Mouse (Mus musculus) heart, embryonic 14.5 days (tissue): ENCODE results near the gene Fam221a. TPM values are rescaled to one million over a fixed set of nuclear protein-coding genes. Genes with fewer than 3 reads are reported as not detected.

ENCODE experiments used
- ATAC-seq: fragments of 200-750 bp; cut with Nextera tagmentation; 2 replicates; pipeline ENCODE4 v1.8.0; 2017; ENCODE audit warnings: low read depth, moderate TSS enrichment; ENCODE audit not compliant: insufficient number of reproducible peaks, insufficient read depth, low FRiP score
- H3K27ac ChIP-seq, 2 experiments: fragments of 200-500 bp in 1 of 2; fragments of 300-500 bp in 1 of 2; sonication (generic) in 1 of 2; replicated peaks in 1 of 2; 2 replicates each; pipeline ENCODE4 v1.5.1; 2012 to 2014; ENCODE audit warnings: low read depth in 2 of 2, low read length in 2 of 2, control low read depth in 1 of 2, mild to moderate bottlenecking in 1 of 2, mixed read lengths in 1 of 2; ENCODE audit not compliant: control insufficient read depth in 1 of 2, insufficient read depth in 1 of 2
- H3K27me3 ChIP-seq: fragments of 300-500 bp; sonication (generic); 2 replicates; pipeline ENCODE4 v1.6.1; 2014; ENCODE audit warnings: mild to moderate bottlenecking, low read length, control low read depth; ENCODE audit not compliant: control insufficient read depth, insufficient read depth
- H3K36me3 ChIP-seq: fragments of 300-500 bp; sonication (generic); 2 replicates; pipeline ENCODE4 v1.6.1; 2014; ENCODE audit warnings: mild to moderate bottlenecking, control low read depth, low read length, mixed read lengths; ENCODE audit not compliant: control insufficient read depth, insufficient read depth
- H3K4me1 ChIP-seq, 2 experiments: fragments of 200-500 bp in 1 of 2; fragments of 300-500 bp in 1 of 2; sonication (generic) in 1 of 2; 2 replicates each; pipeline ENCODE4 v1.6.1; 2012 to 2014; ENCODE audit warnings: low read length in 2 of 2, control low read depth in 1 of 2, mixed read lengths in 1 of 2; ENCODE audit not compliant: control insufficient read depth in 2 of 2, insufficient read depth in 2 of 2
- H3K4me2 ChIP-seq: fragments of 300-500 bp; sonication (generic); 2 replicates; pipeline ENCODE4 v1.6.1; 2014; ENCODE audit warnings: mild to moderate bottlenecking, low read length
- H3K4me3 ChIP-seq, 2 experiments: fragments of 200-500 bp in 1 of 2; fragments of 300-500 bp in 1 of 2; sonication (generic) in 1 of 2; 2 replicates each; pipeline ENCODE4 v1.5.1; 2012 to 2014; ENCODE audit warnings: low read length in 2 of 2, mild to moderate bottlenecking in 2 of 2, control low read depth in 1 of 2, low read depth in 1 of 2, moderate library complexity in 1 of 2; ENCODE audit not compliant: control insufficient read depth in 1 of 2, insufficient read depth in 1 of 2
- H3K9ac ChIP-seq: fragments of 300-500 bp; sonication (generic); 2 replicates; pipeline ENCODE4 v1.6.1; 2014; ENCODE audit warnings: mild to moderate bottlenecking, low read length
- H3K9me3 ChIP-seq: fragments of 300-500 bp; sonication (generic); 2 replicates; pipeline ENCODE4 v1.6.1; 2016; ENCODE audit warnings: low read length, control low read depth; ENCODE audit not compliant: control insufficient read depth
- WGBS: fragments of 180-500 bp; shearing (Covaris S2); extraction: QIAGEN DNeasy Blood & Tissue Kit; methylation state at CpG from one replicate; pipeline ENCODE4 v1.1.7; 2014; 5-methylcytosine and 5-hydroxymethylcytosine counted together
- polyA plus RNA-seq: library from polyadenylated mRNA; unstranded; fragments of >200 nt; fragmentation: Nextera tagmentation; extraction: Ambion mirVana; gene quantifications from 2 replicates; pipeline ENCODE4 v1.2.1, GENCODE M21; 2014

Fam221a gene
- polyA plus RNA-seq, 1 experiment from 2014 or later: 4.0 TPM

- Histone ChIP-seq H3K4me3 (no peak overlapping the region), H3K4me2 (no peak overlapping the region), H3K36me3 (no peaks in the 10 kb centered on the region), H3K9ac (no peak overlapping the region), H3K27me3 (no peaks in the 10 kb centered on the region), H3K9me3 (no peaks in the 10 kb centered on the region), H3K4me1 (peaks cover 0 to 5% of the 10 kb centered on the region in 2 experiments; a peak in 1 of 4 replicates), H3K27ac (no peak overlapping the region)
- ATAC-seq: no peak
- WGBS: 88% methylated on average over 7 of the region's 7 CpGs
Observed at GRCm38 (mm10) chr6:49349826-49350225, 17.7 kb upstream of the Fam221a start.

GRCm38 (mm10) chr6:49354613-49355012 lies 12.9 kb upstream of the Fam221a start:
- ATAC-seq: no peak
- Histone ChIP-seq H3K36me3 (no peaks in the 10 kb centered on the region), H3K27ac (no peak overlapping the region), H3K4me1 (peaks cover 0 to 5% of the 10 kb centered on the region in 2 experiments; a peak in 1 of 4 replicates), H3K4me2 (no peak overlapping the region), H3K27me3 (no peaks in the 10 kb centered on the region), H3K4me3 (no peak overlapping the region), H3K9me3 (no peaks in the 10 kb centered on the region), H3K9ac (no peak overlapping the region)
- 31% methylated on average over 3 of the region's 3 CpGs for WGBS

- Histone ChIP-seq H3K27me3 (no peaks in the 10 kb centered on the region), H3K4me3 (no peak overlapping the region), H3K9ac (no peak overlapping the region), H3K9me3 (no peaks in the 10 kb centered on the region), H3K4me2 (no peak overlapping the region), H3K27ac (no peak overlapping the region), H3K36me3 (no peaks in the 10 kb centered on the region), H3K4me1 (peaks cover 0 to 5% of the 10 kb centered on the region in 2 experiments; a peak in 1 of 4 replicates)
- no peak for ATAC-seq
- 70% methylated on average over 4 of the region's 4 CpGs for WGBS
Observed at GRCm38 (mm10) chr6:49355171-49355570, 12.4 kb upstream of the Fam221a start.

- no peak overlapping the region for H3K4me2 ChIP-seq
- no peak overlapping the region for H3K4me3 ChIP-seq
- H3K27me3 ChIP-seq: no peaks in the 10 kb centered on the region
- no peak for ATAC-seq
- no peak overlapping the region for H3K27ac ChIP-seq
- H3K9me3 ChIP-seq: no peaks in the 10 kb centered on the region
- H3K4me1 ChIP-seq: no peaks in the 10 kb centered on the region
- no peaks in the 10 kb centered on the region for H3K36me3 ChIP-seq
- no peak overlapping the region for H3K9ac ChIP-seq
Observed at GRCm38 (mm10) chr6:49360420-49360819, 7.1 kb upstream of the Fam221a start.

- H3K4me2 ChIP-seq: peak overlapping the region; percentile 94
- H3K27ac ChIP-seq: no peak overlapping the region
- no peaks in the 10 kb centered on the region for H3K9me3 ChIP-seq
- H3K36me3 ChIP-seq: no peaks in the 10 kb centered on the region
- 49% methylated on average over 3 of the region's 3 CpGs for WGBS
- H3K4me1 ChIP-seq: peaks cover 7 to 8% of the 10 kb centered on the region in 2 experiments; a peak in 3 of 4 replicates
- ATAC-seq: no peak
- no peaks in the 10 kb centered on the region for H3K27me3 ChIP-seq
- H3K4me3 ChIP-seq: peak overlapping the region; percentile 59 to 76
- peak overlapping the region; percentile 80 for H3K9ac ChIP-seq
Observed at GRCm38 (mm10) chr6:49368212-49368611, 673 bp downstream of the Fam221a start.

GRCm38 (mm10) chr6:49372705-49373104 lies 5.2 kb downstream of the Fam221a start:
- Histone ChIP-seq H3K9me3 (no peaks in the 10 kb centered on the region), H3K27ac (no peak overlapping the region), H3K36me3 (no peaks in the 10 kb centered on the region), H3K4me2 (no peak overlapping the region), H3K9ac (no peak overlapping the region), H3K27me3 (no peaks in the 10 kb centered on the region), H3K4me1 (peaks cover 5 to 7% of the 10 kb centered on the region in 2 experiments; a peak in 3 of 4 replicates), H3K4me3 (no peak overlapping the region)
- 58% methylated on average over 4 of the region's 4 CpGs for WGBS
- ATAC-seq: no peak

- Histone ChIP-seq H3K4me2 (no peak overlapping the region), H3K9ac (no peak overlapping the region), H3K4me3 (no peak overlapping the region), H3K27ac (0 out of 4 replicates have a peak overlapping the region, but pooled peaks of 1 of the 2 experiments have one; percentile 6), H3K9me3 (no peaks in the 10 kb centered on the region), H3K4me1 (no peaks in the 10 kb centered on the region), H3K36me3 (no peaks in the 10 kb centered on the region), H3K27me3 (no peaks in the 10 kb centered on the region)
- WGBS: 48% methylated on average over 2 of the region's 2 CpGs
- ATAC-seq: no peak
Observed at GRCm38 (mm10) chr6:49373943-49374342, 6.4 kb downstream of the Fam221a start.

GRCm38 (mm10) chr6:49378328-49378727 lies 10.8 kb downstream of the Fam221a start:
- no peak for ATAC-seq
- H3K9ac ChIP-seq: no peak overlapping the region
- WGBS: 52% methylated on average over 12 of the region's 12 CpGs

More at GRCm38 (mm10) chr6:49378328-49378727, 10.8 kb downstream of the Fam221a start:
- H3K4me1 ChIP-seq: no peaks in the 10 kb centered on the region
- H3K4me3 ChIP-seq: no peak overlapping the region
- H3K27me3 ChIP-seq: no peaks in the 10 kb centered on the region
- no peak overlapping the region for H3K4me2 ChIP-seq
- H3K27ac ChIP-seq: no peak overlapping the region
- 0 out of 2 replicates have a peak, but pooled peaks cover 3% of the 10 kb centered on the region for H3K36me3 ChIP-seq
- no peaks in the 10 kb centered on the region for H3K9me3 ChIP-seq
